ENCODE assay signal across 8 mouse cellular contexts in the genomic region with DNA sequence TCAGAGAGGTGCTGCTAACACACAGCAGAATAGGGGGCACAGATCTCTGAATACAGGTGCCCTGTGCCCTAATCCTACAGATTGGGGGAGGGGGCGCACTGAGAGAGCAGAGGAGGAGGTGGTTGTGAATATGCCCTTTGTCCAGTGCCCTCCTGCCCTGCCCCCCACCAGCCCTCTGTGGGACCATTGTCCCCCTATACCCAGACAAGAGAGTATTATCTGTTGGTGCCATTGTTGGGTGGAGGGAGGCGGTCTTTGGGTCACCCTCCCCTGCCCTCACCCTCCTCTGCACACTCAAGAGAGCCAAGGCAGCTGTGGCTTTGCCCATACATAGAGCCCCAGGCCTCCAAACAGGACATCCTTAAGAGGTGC. TPM values are rescaled to one million over a fixed set of nuclear protein-coding genes. Genes with fewer than 3 reads are reported as not detected.
DNase-seq lines count a peak whose midpoint lies in the region; ATAC-seq and TF ChIP-seq lines count a peak whose summit lies in the region.

No protein-coding gene starts in this region.

- DNase-seq in kidney, adult 11 months, result peak; percentile 19
- no peak for DNase-seq in kidney, adult 8-10 months
- DNase-seq in thymus, postnatal 0 days (ENCODE audit: low spot score), result no peak
- DNase-seq in B cell, adult 2 months, result no peak

- no peaks in the 10 kb centered on the region for H3K9me3 ChIP-seq in forebrain, embryonic 16.5 days (ENCODE audit: control insufficient read depth, low read length)
- no peaks in the 10 kb centered on the region for H3K9me3 ChIP-seq in limb, embryonic 12.5 days
- no peaks in the 10 kb centered on the region for H3K9me3 ChIP-seq in neural tube, embryonic 14.5 days (ENCODE audit: control insufficient read depth, low read length)

- ATAC-seq in forebrain, embryonic 16.5 days, result no peak; the same call in 1 of the 2 replicates
- peak; percentile 13; the same call in 1 of the 2 replicates for ATAC-seq in limb, embryonic 12.5 days (ENCODE audit: insufficient number of reproducible peaks, insufficient read depth, low FRiP score, low TSS enrichment, low read depth)
- peak; percentile 18; the same call in 1 of the 2 replicates for ATAC-seq in neural tube, embryonic 14.5 days (ENCODE audit: low read depth)

- peak overlapping the region; percentile 90 for H3K4me3 ChIP-seq in bone marrow macrophage, adult 2 months (ENCODE audit: insufficient read depth, low read length)
- peak overlapping the region; percentile 59 for H3K4me3 ChIP-seq in forebrain, embryonic 16.5 days (replicated peaks; ENCODE audit: low read length)
- H3K4me3 ChIP-seq in limb, embryonic 12.5 days (replicated peaks), result peak overlapping the region; percentile 65
- H3K4me3 ChIP-seq in neural tube, embryonic 14.5 days (ENCODE audit: low read depth, low read length), result peak overlapping the region; percentile 49

- H3K9ac ChIP-seq in forebrain, embryonic 16.5 days (replicated peaks; ENCODE audit: low read depth, low read length), result peak overlapping the region; percentile 71
- H3K9ac ChIP-seq in limb, embryonic 12.5 days (replicated peaks), result peak overlapping the region; percentile 67
- peak overlapping the region; percentile 60 for H3K9ac ChIP-seq in neural tube, embryonic 14.5 days (replicated peaks; ENCODE audit: low read depth, low read length)

- no peak for TF ChIP-seq POLR2A in bone marrow macrophage, adult 2 months (IDR thresholded peaks at IDR 0.05; ENCODE audit: borderline replicate concordance, low read depth, low read length)

- no peak for TF ChIP-seq CTCF in bone marrow macrophage, adult 2 months (IDR thresholded peaks at IDR 0.05; ENCODE audit: low read depth, low read length)

- peak overlapping the region; percentile 73 for H3K4me2 ChIP-seq in forebrain, embryonic 16.5 days (ENCODE audit: low read length)
- H3K4me2 ChIP-seq in limb, embryonic 12.5 days, result peak overlapping the region; percentile 69
- H3K4me2 ChIP-seq in neural tube, embryonic 14.5 days (ENCODE audit: low read depth, low read length), result peak overlapping the region; percentile 71

- WGBS in forebrain, embryonic 16.5 days, result 10% methylated on average over 2 of the region's 2 CpGs
- WGBS in limb, embryonic 12.5 days, result 67% methylated on average over 2 of the region's 2 CpGs
- WGBS in neural tube, embryonic 14.5 days, result 15% methylated on average over 2 of the region's 2 CpGs

- H3K27ac ChIP-seq in bone marrow macrophage, adult 2 months (ENCODE audit: insufficient read depth, low read depth, low read length), result 0 out of 2 replicates have a peak overlapping the region, but pooled peaks have one; percentile 72
- no peak overlapping the region for H3K27ac ChIP-seq in forebrain, embryonic 16.5 days (ENCODE audit: low read length)
- 0 out of 2 replicates have a peak overlapping the region, but pooled peaks have one; percentile 68 for H3K27ac ChIP-seq in limb, embryonic 12.5 days
- peak overlapping the region; percentile 49; the same call in 1 of the 2 replicates for H3K27ac ChIP-seq in neural tube, embryonic 14.5 days (ENCODE audit: low read depth, low read length)

- H3K36me3 ChIP-seq in forebrain, embryonic 16.5 days (ENCODE audit: control insufficient read depth, insufficient read depth), result peaks cover 6% of the 10 kb centered on the region; the same call in 1 of the 2 replicates
- H3K36me3 ChIP-seq in limb, embryonic 12.5 days, result peaks cover 30% of the 10 kb centered on the region
- H3K36me3 ChIP-seq in neural tube, embryonic 14.5 days (ENCODE audit: control insufficient read depth, insufficient read depth, low read length), result peaks cover 7% of the 10 kb centered on the region; the same call in 1 of the 2 replicates

- H3K27me3 ChIP-seq in forebrain, embryonic 16.5 days (replicated peaks; ENCODE audit: control insufficient read depth, insufficient read depth, low read length), result 0 out of 2 replicates have a peak, but pooled peaks cover 7% of the 10 kb centered on the region
- peaks cover 21% of the 10 kb centered on the region for H3K27me3 ChIP-seq in limb, embryonic 12.5 days
- H3K27me3 ChIP-seq in neural tube, embryonic 14.5 days (ENCODE audit: control insufficient read depth, insufficient read depth, low read length), result no peaks in the 10 kb centered on the region

- peaks cover 6% of the 10 kb centered on the region for H3K4me1 ChIP-seq in bone marrow macrophage, adult 2 months (ENCODE audit: control insufficient read depth, insufficient read depth, low read length)
- H3K4me1 ChIP-seq in forebrain, embryonic 16.5 days (replicated peaks; ENCODE audit: control insufficient read depth, insufficient read depth, low read length), result peaks cover 13% of the 10 kb centered on the region
- H3K4me1 ChIP-seq in limb, embryonic 12.5 days (replicated peaks), result peaks cover 15% of the 10 kb centered on the region
- H3K4me1 ChIP-seq in neural tube, embryonic 14.5 days (ENCODE audit: control insufficient read depth, insufficient read depth, low read length), result peaks cover 6% of the 10 kb centered on the region; the same call in 1 of the 2 replicates

RNA-seq across cellular contexts. Expression of a gene that starts 0.8 kb away (rescaled TPM):
- polyA plus RNA-seq in bone marrow macrophage, adult 2 months (2012; ENCODE audit: insufficient read depth, insufficient read length, missing spikeins), result 40.3 and 41.2 TPM in 2 replicates
- polyA plus RNA-seq in forebrain, embryonic 16.5 days (2015; fragmentation: Nextera tagmentation; extraction: Ambion mirVana), result 22.8 and 29.8 TPM in 2 replicates
- 32.3 and 34.5 TPM in 2 replicates for polyA plus RNA-seq in limb, embryonic 12.5 days (2016; fragmentation: Nextera tagmentation; extraction: Ambion mirVana)
- 41.1 and 49.3 TPM in 2 replicates for polyA plus RNA-seq in neural tube, embryonic 14.5 days (2014; fragmentation: Nextera tagmentation; extraction: Ambion mirVana)
- 167 and 169 TPM in 2 replicates for polyA plus RNA-seq in thymus, postnatal 0 days (2015; fragmentation: Nextera tagmentation; extraction: Ambion mirVana)

RNA-seq across cellular contexts. Expression of a gene that starts 30.1 kb away (rescaled TPM):
- polyA plus RNA-seq in bone marrow macrophage, adult 2 months (2012; ENCODE audit: insufficient read depth, insufficient read length, missing spikeins), result 0.19 and 0.34 TPM in 2 replicates
- 1.0 and 2.0 TPM in 2 replicates for polyA plus RNA-seq in forebrain, embryonic 16.5 days (2015; fragmentation: Nextera tagmentation; extraction: Ambion mirVana)
- 1.2 and 1.4 TPM in 2 replicates for polyA plus RNA-seq in limb, embryonic 12.5 days (2016; fragmentation: Nextera tagmentation; extraction: Ambion mirVana)
- polyA plus RNA-seq in neural tube, embryonic 14.5 days (2014; fragmentation: Nextera tagmentation; extraction: Ambion mirVana), result 1.7 and 2.2 TPM in 2 replicates
- 0.56 and 0.57 TPM in 2 replicates for polyA plus RNA-seq in thymus, postnatal 0 days (2015; fragmentation: Nextera tagmentation; extraction: Ambion mirVana)

RNA-seq across cellular contexts. Expression of a gene that starts 43.6 kb away (rescaled TPM):
- 46.6 and 52.5 TPM in 2 replicates for polyA plus RNA-seq in bone marrow macrophage, adult 2 months (2012; ENCODE audit: insufficient read depth, insufficient read length, missing spikeins)
- polyA plus RNA-seq in forebrain, embryonic 16.5 days (2015; fragmentation: Nextera tagmentation; extraction: Ambion mirVana), result 85.6 and 96.1 TPM in 2 replicates
- polyA plus RNA-seq in limb, embryonic 12.5 days (2016; fragmentation: Nextera tagmentation; extraction: Ambion mirVana), result 79.9 and 80.4 TPM in 2 replicates
- polyA plus RNA-seq in neural tube, embryonic 14.5 days (2014; fragmentation: Nextera tagmentation; extraction: Ambion mirVana), result 108 and 110 TPM in 2 replicates
- 39.7 and 41.2 TPM in 2 replicates for polyA plus RNA-seq in thymus, postnatal 0 days (2015; fragmentation: Nextera tagmentation; extraction: Ambion mirVana)

RNA-seq across cellular contexts. Expression of a gene that starts 44.5 kb away (rescaled TPM):
- 324 and 349 TPM in 2 replicates for polyA plus RNA-seq in bone marrow macrophage, adult 2 months (2012; ENCODE audit: insufficient read depth, insufficient read length, missing spikeins)
- 296 and 326 TPM in 2 replicates for polyA plus RNA-seq in forebrain, embryonic 16.5 days (2015; fragmentation: Nextera tagmentation; extraction: Ambion mirVana)
- polyA plus RNA-seq in limb, embryonic 12.5 days (2016; fragmentation: Nextera tagmentation; extraction: Ambion mirVana), result 282 and 288 TPM in 2 replicates
- 109 and 112 TPM in 2 replicates for polyA plus RNA-seq in neural tube, embryonic 14.5 days (2014; fragmentation: Nextera tagmentation; extraction: Ambion mirVana)
- 191 and 202 TPM in 2 replicates for polyA plus RNA-seq in thymus, postnatal 0 days (2015; fragmentation: Nextera tagmentation; extraction: Ambion mirVana)

RNA-seq across cellular contexts. Expression of a gene that starts 47.7 kb away (rescaled TPM):
- 51.4 and 62.3 TPM in 2 replicates for polyA plus RNA-seq in bone marrow macrophage, adult 2 months (2012; ENCODE audit: insufficient read depth, insufficient read length, missing spikeins)
- 242 and 248 TPM in 2 replicates for polyA plus RNA-seq in forebrain, embryonic 16.5 days (2015; fragmentation: Nextera tagmentation; extraction: Ambion mirVana)
- 186 and 196 TPM in 2 replicates for polyA plus RNA-seq in limb, embryonic 12.5 days (2016; fragmentation: Nextera tagmentation; extraction: Ambion mirVana)
- 191 and 250 TPM in 2 replicates for polyA plus RNA-seq in neural tube, embryonic 14.5 days (2014; fragmentation: Nextera tagmentation; extraction: Ambion mirVana)
- 99.2 and 109 TPM in 2 replicates for polyA plus RNA-seq in thymus, postnatal 0 days (2015; fragmentation: Nextera tagmentation; extraction: Ambion mirVana)
